Mouse (Mus musculus): ENCODE data around the gene Smtnl1.

GRCm38 (mm10) chr2:84793154-84793553 is 29.3 kb downstream of the Smtnl1 start:
- no peak for TF ChIP-seq ZMIZ1 (IDR thresholded peaks at IDR 0.05; ENCODE audit: low read depth, low read length)
- TF ChIP-seq MEF2A (IDR thresholded peaks at IDR 0.05; ENCODE audit: extremely low read depth, insufficient replicate concordance, low read depth, low read length, poor library complexity, severe bottlenecking): no peak
- TF ChIP-seq MAZ (IDR thresholded peaks at IDR 0.05; ENCODE audit: low read depth, low read length): no peak
- no peak for TF ChIP-seq ZC3H11A (IDR thresholded peaks at IDR 0.05; ENCODE audit: low read depth, low read length)
- TF ChIP-seq CTCF (IDR thresholded peaks at IDR 0.05 in 2 of 3, conservative IDR thresholded peaks at IDR 0.05 in 1 of 3; ENCODE audit: control insufficient read depth in 1 of 3, insufficient read depth in 1 of 3, low read depth in 2 of 3, low read length in 3 of 3, poor library complexity in 1 of 3, severe bottlenecking in 1 of 3): no peak

Measured in MEL (cell line).